Mouse (Mus musculus): ENCODE results near the gene Aldh4a1. TPM values are rescaled to one million over a fixed set of nuclear protein-coding genes. Genes with fewer than 3 reads are reported as not detected.

Aldh4a1 gene
- total and polyA plus RNA-seq, 2 experiments = 288 to 557 TPM

DNA sequence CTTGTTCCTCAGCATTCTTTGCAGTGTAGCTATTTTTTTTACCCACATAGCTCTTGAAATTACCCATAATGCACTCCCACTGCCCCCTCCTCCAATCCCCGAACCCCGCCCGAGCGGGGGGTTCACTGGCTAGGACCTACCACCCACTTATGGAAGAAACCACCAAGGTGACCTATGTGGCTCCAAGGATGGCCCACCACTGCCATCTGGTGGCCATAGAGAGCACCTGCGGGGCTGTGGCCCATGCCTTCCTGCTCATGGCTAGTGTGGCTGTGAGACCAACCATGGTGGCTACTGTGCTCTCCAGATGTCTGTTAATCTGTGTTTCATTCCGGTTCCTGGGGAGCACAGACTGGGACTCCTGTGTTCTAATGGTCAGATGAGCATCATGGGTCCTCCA, 47.2 kb downstream of the Aldh4a1 start:
- TF ChIP-seq POLR2A (IDR thresholded peaks at IDR 0.05; ENCODE audit: extremely low read depth, insufficient read depth, low read length) (no peak), CTCF (IDR thresholded peaks at IDR 0.05; ENCODE audit: low read depth, low read length) (peak; percentile 99)
- Histone ChIP-seq H3K4me3 (ENCODE audit: insufficient read depth, low read depth, low read length) (no peak overlapping the region), H3K9ac (ENCODE audit: low read depth, low read length) (no peak overlapping the region), H3K79me2 (ENCODE audit: control insufficient read depth, insufficient read depth, low read length) (no peaks in the 10 kb centered on the region), H3K27me3 (ENCODE audit: control insufficient read depth, insufficient read depth, low read length) (no peaks in the 10 kb centered on the region), H3K27ac (replicated peaks; ENCODE audit: insufficient read depth, low read depth, low read length) (no peak overlapping the region), H3K4me1 (ENCODE audit: control insufficient read depth, insufficient read depth, low read length) (no peaks in the 10 kb centered on the region), H3K36me3 (ENCODE audit: control insufficient read depth, insufficient read depth, low read length) (no peaks in the 10 kb centered on the region)
- WGBS = 5% methylated on average over 6 of the region's 6 CpGs
- DNase-seq (ENCODE audit: extremely low read depth, low read depth, low spot score) = peak; percentile 37

DNA sequence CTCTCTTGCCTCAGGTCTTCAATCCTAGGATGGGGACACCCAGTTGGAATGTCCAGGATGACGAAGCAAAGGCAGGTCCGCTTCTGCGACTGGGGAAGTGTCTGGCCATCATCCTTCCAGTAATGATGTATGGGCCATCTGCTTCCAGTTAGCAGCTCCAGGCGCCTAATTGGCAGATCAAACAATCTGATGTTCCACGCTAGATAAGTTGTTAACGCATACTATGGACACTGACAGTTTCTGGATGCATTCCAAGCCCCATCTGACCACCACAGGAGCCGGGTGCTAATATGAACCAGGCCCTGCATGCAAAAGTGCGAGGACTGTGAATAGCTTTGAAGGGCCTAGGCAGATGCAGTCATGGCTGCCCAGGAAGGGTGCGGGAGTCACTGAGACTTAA, 53.0 kb downstream of the Aldh4a1 start:
- Histone ChIP-seq H3K4me3 (ENCODE audit: insufficient read depth, low read depth, low read length) (no peak overlapping the region), H3K27ac (replicated peaks; ENCODE audit: insufficient read depth, low read depth, low read length) (no peak overlapping the region), H3K79me2 (ENCODE audit: control insufficient read depth, insufficient read depth, low read length) (no peaks in the 10 kb centered on the region), H3K4me1 (ENCODE audit: control insufficient read depth, insufficient read depth, low read length) (no peaks in the 10 kb centered on the region), H3K27me3 (ENCODE audit: control insufficient read depth, insufficient read depth, low read length) (no peaks in the 10 kb centered on the region), H3K36me3 (ENCODE audit: control insufficient read depth, insufficient read depth, low read length) (no peaks in the 10 kb centered on the region), H3K9ac (ENCODE audit: low read depth, low read length) (no peak overlapping the region)
- DNase-seq (ENCODE audit: extremely low read depth, low read depth, low spot score) = no peak
- WGBS = 86% methylated on average over 9 of the region's 9 CpGs
- no peak for TF ChIP-seq POLR2A (IDR thresholded peaks at IDR 0.05; ENCODE audit: extremely low read depth, insufficient read depth, low read length)
- no peak for TF ChIP-seq CTCF (IDR thresholded peaks at IDR 0.05; ENCODE audit: low read depth, low read length)

DNA sequence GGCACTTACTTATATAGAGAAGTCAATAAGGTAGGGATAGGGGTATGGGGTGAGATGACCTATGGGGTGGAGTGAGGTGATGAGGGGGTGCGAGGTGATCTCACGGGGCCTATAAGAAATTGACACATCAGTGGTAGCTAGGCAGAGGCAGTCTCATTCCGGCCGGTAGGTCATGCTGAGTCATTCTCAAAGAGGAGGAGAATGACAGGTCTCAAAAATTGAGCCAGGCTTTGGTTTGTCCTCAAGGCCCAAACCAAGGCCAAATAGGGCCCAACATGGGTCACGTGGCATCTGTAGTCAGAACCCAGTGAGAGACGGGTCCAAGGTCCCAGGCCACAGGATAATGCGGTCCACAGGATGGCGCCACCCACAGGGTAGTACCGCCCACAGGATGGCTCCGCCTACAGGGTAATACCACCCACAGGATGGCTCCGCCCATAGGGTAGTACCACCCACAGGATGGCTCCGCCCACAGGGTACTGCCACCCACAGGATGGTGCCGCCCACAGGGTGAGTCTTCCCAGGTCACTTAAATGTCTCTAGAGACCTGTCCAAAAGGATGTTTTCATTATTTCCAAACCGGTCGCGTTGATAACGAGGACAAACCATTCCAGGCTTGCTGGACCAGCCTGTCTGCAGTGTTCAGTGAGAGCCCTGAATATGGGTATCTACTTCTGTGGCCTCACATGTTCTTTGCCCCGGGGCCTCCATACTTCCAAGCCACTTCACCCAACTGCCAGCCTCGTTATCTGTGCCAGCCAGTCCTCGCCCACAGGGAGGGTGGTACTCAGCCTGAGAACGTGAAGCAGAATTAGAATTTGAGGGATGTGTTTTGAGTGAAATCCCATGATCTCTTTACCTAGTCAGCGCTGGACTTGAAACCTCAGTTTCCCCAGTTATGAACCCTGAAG, 61.3 kb downstream of the Aldh4a1 start:
- Histone ChIP-seq H3K27me3 (ENCODE audit: control insufficient read depth, insufficient read depth, low read length) (no peaks in the 10 kb centered on the region), H3K4me3 (ENCODE audit: insufficient read depth, low read depth, low read length) (no peak overlapping the region), H3K4me1 (ENCODE audit: control insufficient read depth, insufficient read depth, low read length) (no peaks in the 10 kb centered on the region), H3K9ac (ENCODE audit: low read depth, low read length) (no peak overlapping the region), H3K36me3 (ENCODE audit: control insufficient read depth, insufficient read depth, low read length) (no peaks in the 10 kb centered on the region), H3K79me2 (ENCODE audit: control insufficient read depth, insufficient read depth, low read length) (no peaks in the 10 kb centered on the region), H3K27ac (replicated peaks; ENCODE audit: insufficient read depth, low read depth, low read length) (no peak overlapping the region)
- peak; percentile 92 for DNase-seq (ENCODE audit: extremely low read depth, low read depth, low spot score)
- no peak for TF ChIP-seq CTCF (IDR thresholded peaks at IDR 0.05; ENCODE audit: low read depth, low read length)
- TF ChIP-seq POLR2A (IDR thresholded peaks at IDR 0.05; ENCODE audit: extremely low read depth, insufficient read depth, low read length) = no peak
- 68% methylated on average over 22 of the region's 22 CpGs for WGBS

DNA sequence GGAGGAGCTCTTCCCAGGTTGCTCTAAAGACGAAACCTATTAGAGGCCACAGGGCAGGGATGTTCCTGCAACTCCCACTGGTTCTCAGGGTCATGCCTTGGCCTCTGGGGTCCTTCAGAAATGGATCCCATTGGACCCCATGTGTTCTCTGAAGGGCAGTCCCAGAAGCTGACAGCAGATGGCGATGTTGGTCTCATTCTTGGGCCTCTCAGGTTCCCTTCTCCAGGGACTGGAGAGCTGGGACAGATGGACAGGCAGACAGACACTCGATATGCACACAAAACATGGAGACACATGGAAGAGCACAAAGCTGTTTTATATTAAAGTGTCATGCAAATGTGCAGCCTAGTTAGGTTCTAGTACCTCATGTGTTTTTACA, 62.0 kb downstream of the Aldh4a1 start:
- no peak for TF ChIP-seq POLR2A (IDR thresholded peaks at IDR 0.05; ENCODE audit: extremely low read depth, insufficient read depth, low read length)
- peak; percentile 79 for TF ChIP-seq CTCF (IDR thresholded peaks at IDR 0.05; ENCODE audit: low read depth, low read length)
- Histone ChIP-seq H3K27me3 (ENCODE audit: control insufficient read depth, insufficient read depth, low read length) (no peaks in the 10 kb centered on the region), H3K79me2 (ENCODE audit: control insufficient read depth, insufficient read depth, low read length) (no peaks in the 10 kb centered on the region), H3K4me3 (ENCODE audit: insufficient read depth, low read depth, low read length) (no peak overlapping the region), H3K9ac (ENCODE audit: low read depth, low read length) (no peak overlapping the region), H3K27ac (replicated peaks; ENCODE audit: insufficient read depth, low read depth, low read length) (no peak overlapping the region), H3K36me3 (ENCODE audit: control insufficient read depth, insufficient read depth, low read length) (no peaks in the 10 kb centered on the region), H3K4me1 (ENCODE audit: control insufficient read depth, insufficient read depth, low read length) (no peaks in the 10 kb centered on the region)
- peak; percentile 31 for DNase-seq (ENCODE audit: extremely low read depth, low read depth, low spot score)
- WGBS = 12% methylated on average over 3 of the region's 3 CpGs

DNA sequence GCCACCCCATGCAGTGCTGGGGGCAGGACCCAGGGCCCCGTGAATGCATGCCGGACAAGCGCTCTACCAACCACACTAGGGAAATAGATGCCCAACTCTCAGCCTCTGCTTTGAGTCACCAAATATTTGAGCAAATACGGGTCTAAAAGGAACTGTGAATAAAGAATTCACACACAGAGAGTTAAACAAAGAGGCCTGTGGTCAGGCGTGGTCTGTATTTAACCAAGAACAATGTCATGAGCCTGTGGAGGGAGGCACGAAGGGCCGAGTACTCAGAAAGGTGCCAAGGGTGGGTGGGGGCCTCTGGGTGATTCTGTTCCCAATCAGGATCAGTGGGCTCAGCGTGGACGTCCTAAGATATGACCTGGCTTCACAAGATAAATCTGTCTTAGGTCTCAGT, 65.4 kb downstream of the Aldh4a1 start:
- no peak overlapping the region for H3K27ac ChIP-seq (replicated peaks; ENCODE audit: insufficient read depth, low read depth, low read length)
- no peaks in the 10 kb centered on the region for H3K4me1 ChIP-seq (ENCODE audit: control insufficient read depth, insufficient read depth, low read length)
- no peaks in the 10 kb centered on the region for H3K36me3 ChIP-seq (ENCODE audit: control insufficient read depth, insufficient read depth, low read length)
- DNase-seq (ENCODE audit: extremely low read depth, low read depth, low spot score) = no peak
- H3K79me2 ChIP-seq (ENCODE audit: control insufficient read depth, insufficient read depth, low read length) = no peaks in the 10 kb centered on the region
- 71% methylated on average over 9 of the region's 9 CpGs for WGBS
- no peak overlapping the region for H3K9ac ChIP-seq (ENCODE audit: low read depth, low read length)
- TF ChIP-seq CTCF (IDR thresholded peaks at IDR 0.05; ENCODE audit: low read depth, low read length) (no peak), POLR2A (IDR thresholded peaks at IDR 0.05; ENCODE audit: extremely low read depth, insufficient read depth, low read length) (no peak)
- no peaks in the 10 kb centered on the region for H3K27me3 ChIP-seq (ENCODE audit: control insufficient read depth, insufficient read depth, low read length)
- no peak overlapping the region for H3K4me3 ChIP-seq (ENCODE audit: insufficient read depth, low read depth, low read length)
